Mouse (Mus musculus): ENCODE results near the gene Pnldc1. TPM values are rescaled to one million over a fixed set of nuclear protein-coding genes. Genes with fewer than 3 reads are reported as not detected.
"Not testable (repeated sequence)": the region's sequence is repeated elsewhere in the genome, so short reads cannot be mapped to it uniquely, and the experiment has no call there.

The Pnldc1 gene
- polyA plus RNA-seq, 1 experiment = 2.1 TPM

DNA sequence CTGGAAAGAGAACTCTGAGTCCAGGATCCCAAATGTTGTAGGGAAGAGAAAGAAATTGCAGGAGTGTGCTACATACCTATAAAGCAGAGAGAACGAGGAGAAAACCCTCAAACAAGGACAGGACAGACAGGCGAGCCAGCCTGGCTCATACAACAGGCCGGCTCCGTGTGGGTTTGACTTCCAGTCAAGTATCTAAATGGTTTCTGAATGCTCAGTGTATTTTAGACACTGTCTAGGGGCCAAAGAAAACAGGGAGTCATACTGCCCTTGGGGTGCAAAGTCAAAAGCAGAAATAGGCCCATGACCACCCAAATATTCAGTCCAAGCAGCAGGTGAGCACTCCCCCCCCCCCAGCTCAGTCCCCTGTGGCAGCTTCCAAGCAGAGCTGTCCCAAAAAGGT, 4.2 kb downstream of the Pnldc1 start:
- H3K4me3 ChIP-seq (ENCODE audit: insufficient read depth, low read depth, low read length) = no peak overlapping the region
- no peak for TF ChIP-seq CTCF (conservative IDR thresholded peaks at IDR 0.05; ENCODE audit: insufficient read depth, insufficient read length, low read depth, low read length)
- no peak overlapping the region for H3K27ac ChIP-seq (ENCODE audit: insufficient read depth, low read depth, low read length)
- no peaks in the 10 kb centered on the region; the same call in 1 of the 2 replicates for H3K36me3 ChIP-seq (ENCODE audit: control insufficient read depth, insufficient read depth, low read length)
- 88% methylated on average over 4 of the region's 4 CpGs for WGBS
- no peak for DNase-seq
- H3K27me3 ChIP-seq (replicated peaks; ENCODE audit: control insufficient read depth, insufficient read depth, low read length) = no peaks in the 10 kb centered on the region
- H3K4me1 ChIP-seq (ENCODE audit: control insufficient read depth, insufficient read depth, low read length) = no peaks in the 10 kb centered on the region

DNA sequence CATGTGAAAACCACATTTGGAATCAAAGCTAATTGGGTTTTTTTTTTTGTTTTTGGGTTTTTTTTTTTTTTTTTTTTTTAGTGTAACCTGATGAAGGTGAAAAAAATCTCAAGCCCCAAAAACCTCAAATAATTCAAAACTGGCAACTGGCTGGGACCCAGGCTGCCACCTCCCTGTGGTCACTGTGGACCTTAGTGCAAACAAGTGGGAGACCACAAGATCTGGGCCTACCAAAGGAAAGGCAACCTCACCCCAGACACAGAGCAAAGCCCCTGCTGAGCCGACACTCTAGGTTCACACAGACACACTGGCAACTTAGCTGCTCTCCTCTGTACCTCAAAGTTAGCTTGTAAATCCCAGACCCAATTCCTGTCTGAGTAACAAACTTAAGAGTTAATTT, 5.7 kb downstream of the Pnldc1 start:
- TF ChIP-seq POLR2A (IDR thresholded peaks at IDR 0.05; ENCODE audit: low read depth, low read length) (no peak), CTCF (conservative IDR thresholded peaks at IDR 0.05; ENCODE audit: insufficient read depth, insufficient read length, low read depth, low read length) (no peak)
- DNase-seq = no peak
- H3K4me3 ChIP-seq (ENCODE audit: insufficient read depth, low read depth, low read length) = no peak overlapping the region
- WGBS = 88% methylated on average over 1 of the region's 1 CpGs
- H3K4me1 ChIP-seq (ENCODE audit: control insufficient read depth, insufficient read depth, low read length) = no peaks in the 10 kb centered on the region
- no peaks in the 10 kb centered on the region for H3K27me3 ChIP-seq (replicated peaks; ENCODE audit: control insufficient read depth, insufficient read depth, low read length)
- no peak overlapping the region for H3K27ac ChIP-seq (ENCODE audit: insufficient read depth, low read depth, low read length)
- no peaks in the 10 kb centered on the region; the same call in 1 of the 2 replicates for H3K36me3 ChIP-seq (ENCODE audit: control insufficient read depth, insufficient read depth, low read length)

DNA sequence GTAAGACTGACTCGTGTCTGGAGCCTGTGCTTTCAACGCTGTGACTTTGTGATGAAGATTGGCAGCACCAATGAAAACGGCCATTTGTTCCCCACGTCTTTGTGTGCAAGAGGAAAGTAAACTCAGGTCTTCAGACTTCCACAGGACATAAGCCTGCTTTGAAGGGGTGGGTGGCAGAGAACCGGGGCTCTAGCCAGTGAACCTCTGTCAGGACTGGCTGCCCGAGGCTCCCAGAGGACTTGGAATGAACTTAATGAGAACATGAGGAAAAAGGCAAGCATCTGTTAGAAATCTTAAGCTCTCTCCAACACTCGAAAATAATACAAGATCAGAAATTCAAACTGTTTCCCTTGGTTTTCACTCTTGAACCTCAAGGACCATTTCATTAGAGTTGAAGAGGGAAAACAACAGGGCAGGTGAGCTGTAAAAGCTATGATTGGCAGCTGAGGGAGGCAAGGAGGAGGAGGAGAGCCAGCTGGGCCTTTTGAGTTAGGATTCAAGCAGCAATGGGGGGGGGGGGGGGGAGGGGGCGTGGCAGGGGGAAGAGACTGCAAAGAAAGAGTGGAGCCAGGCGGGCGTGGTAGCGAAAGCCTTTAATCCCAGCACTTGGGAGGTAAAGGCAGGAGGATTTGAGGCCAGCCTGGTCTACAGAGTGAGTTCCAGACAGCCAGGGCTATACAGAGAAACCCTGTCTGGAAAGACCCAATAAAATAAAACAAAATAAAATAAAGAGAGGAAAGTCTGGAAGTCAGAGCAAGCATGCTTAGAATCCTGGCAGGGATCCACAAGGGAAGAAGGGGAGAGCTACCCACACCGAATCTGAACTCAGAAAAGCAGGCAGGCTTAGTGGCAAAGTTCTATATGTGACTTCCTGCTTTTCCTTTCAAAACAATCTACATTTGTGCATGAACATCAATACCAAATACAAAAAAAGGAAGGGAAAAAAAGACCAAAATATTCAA, 6.4 kb downstream of the Pnldc1 start:
- no peak for TF ChIP-seq POLR2A (IDR thresholded peaks at IDR 0.05; ENCODE audit: low read depth, low read length)
- no peak for TF ChIP-seq CTCF (conservative IDR thresholded peaks at IDR 0.05; ENCODE audit: insufficient read depth, insufficient read length, low read depth, low read length)
- Histone ChIP-seq H3K36me3 (ENCODE audit: control insufficient read depth, insufficient read depth, low read length) (no peaks in the 10 kb centered on the region; the same call in 1 of the 2 replicates), H3K4me3 (ENCODE audit: insufficient read depth, low read depth, low read length) (no peak overlapping the region), H3K27me3 (replicated peaks; ENCODE audit: control insufficient read depth, insufficient read depth, low read length) (no peaks in the 10 kb centered on the region), H3K4me1 (ENCODE audit: control insufficient read depth, insufficient read depth, low read length) (no peaks in the 10 kb centered on the region), H3K27ac (ENCODE audit: insufficient read depth, low read depth, low read length) (no peak overlapping the region)
- DNase-seq = no peak
- WGBS = 59% methylated on average over 12 of the region's 12 CpGs

DNA sequence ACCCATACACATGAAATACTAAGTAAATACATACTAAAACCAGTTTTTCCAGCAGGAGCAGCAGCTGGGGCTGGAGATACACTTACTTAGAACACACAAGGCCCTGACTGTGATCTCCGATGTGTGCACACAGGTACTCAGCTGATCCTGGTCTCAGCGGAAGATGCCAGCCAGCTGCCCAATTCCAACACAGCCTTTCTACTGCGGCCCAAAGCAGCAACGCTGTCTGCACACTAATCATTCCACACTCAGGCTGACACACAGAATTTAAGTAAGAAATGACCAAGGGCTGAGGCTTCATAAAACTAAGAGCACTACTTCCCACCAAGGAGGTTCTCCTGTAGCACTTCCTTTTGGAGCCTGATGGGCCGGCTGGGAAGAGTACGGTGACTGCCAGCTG, 7.7 kb downstream of the Pnldc1 start:
- DNase-seq = no peak
- Histone ChIP-seq H3K4me3 (ENCODE audit: insufficient read depth, low read depth, low read length) (no peak overlapping the region), H3K4me1 (ENCODE audit: control insufficient read depth, insufficient read depth, low read length) (no peaks in the 10 kb centered on the region), H3K27me3 (replicated peaks; ENCODE audit: control insufficient read depth, insufficient read depth, low read length) (no peaks in the 10 kb centered on the region), H3K27ac (ENCODE audit: insufficient read depth, low read depth, low read length) (no peak overlapping the region), H3K36me3 (ENCODE audit: control insufficient read depth, insufficient read depth, low read length) (no peaks in the 10 kb centered on the region; the same call in 1 of the 2 replicates)
- WGBS = 95% methylated on average over 6 of the region's 6 CpGs
- no peak for TF ChIP-seq CTCF (conservative IDR thresholded peaks at IDR 0.05; ENCODE audit: insufficient read depth, insufficient read length, low read depth, low read length)
- no peak for TF ChIP-seq POLR2A (IDR thresholded peaks at IDR 0.05; ENCODE audit: low read depth, low read length)

DNA sequence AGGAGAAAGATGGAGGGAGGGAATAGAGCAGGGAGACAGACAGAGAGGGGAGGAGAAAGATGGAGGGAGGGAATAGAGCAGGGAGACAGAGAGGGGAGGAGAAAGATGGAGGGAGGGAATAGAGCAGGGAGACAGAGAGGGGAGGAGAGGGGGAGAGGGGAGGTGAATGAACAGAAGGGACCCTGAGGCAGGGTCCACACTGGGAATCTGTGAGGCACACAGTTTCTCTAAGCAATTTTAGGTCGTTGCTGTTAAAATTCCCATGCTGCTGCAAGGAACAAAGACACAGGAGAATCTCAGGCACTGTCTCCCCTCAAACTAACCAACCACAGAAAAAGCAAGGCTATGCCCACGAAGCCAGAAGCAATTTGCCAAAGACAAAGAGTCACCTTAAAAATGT, 11.4 kb downstream of the Pnldc1 start:
- H3K27me3 ChIP-seq (replicated peaks; ENCODE audit: control insufficient read depth, insufficient read depth, low read length); H3K36me3 ChIP-seq (ENCODE audit: control insufficient read depth, insufficient read depth, low read length); H3K4me1 ChIP-seq (ENCODE audit: control insufficient read depth, insufficient read depth, low read length); DNase-seq; H3K4me3 ChIP-seq (ENCODE audit: insufficient read depth, low read depth, low read length); H3K27ac ChIP-seq (ENCODE audit: insufficient read depth, low read depth, low read length): not testable (repeated sequence)
- WGBS = 46% methylated on average over 2 of the region's 2 CpGs

DNA sequence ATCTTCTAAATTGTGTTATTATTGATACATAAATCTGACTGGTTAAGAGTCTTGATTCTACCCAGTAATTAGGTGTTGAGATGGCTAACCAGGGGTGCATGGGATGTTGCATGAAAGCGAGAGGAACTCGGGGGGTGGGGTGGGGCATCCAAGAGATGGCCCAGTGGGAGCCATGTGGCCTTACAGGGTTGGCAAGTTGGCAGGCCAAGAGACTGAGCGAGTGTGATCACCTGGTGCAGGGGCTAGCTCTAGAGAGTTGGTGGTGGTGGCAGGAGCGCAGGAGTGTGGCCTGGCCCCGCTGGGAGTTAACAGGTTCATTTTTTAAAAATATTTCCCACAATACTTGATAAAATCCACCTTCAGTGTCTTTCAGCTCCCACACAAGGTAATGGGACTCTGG, 12.4 kb downstream of the Pnldc1 start:
- Histone ChIP-seq H3K4me3 (ENCODE audit: insufficient read depth, low read depth, low read length) (no peak overlapping the region), H3K36me3 (ENCODE audit: control insufficient read depth, insufficient read depth, low read length) (no peaks in the 10 kb centered on the region; the same call in 1 of the 2 replicates), H3K27ac (ENCODE audit: insufficient read depth, low read depth, low read length) (no peak overlapping the region), H3K4me1 (ENCODE audit: control insufficient read depth, insufficient read depth, low read length) (no peaks in the 10 kb centered on the region), H3K27me3 (replicated peaks; ENCODE audit: control insufficient read depth, insufficient read depth, low read length) (no peaks in the 10 kb centered on the region)
- WGBS = 91% methylated on average over 5 of the region's 5 CpGs
- no peak for DNase-seq
- TF ChIP-seq CTCF (conservative IDR thresholded peaks at IDR 0.05; ENCODE audit: insufficient read depth, insufficient read length, low read depth, low read length) (no peak), POLR2A (IDR thresholded peaks at IDR 0.05; ENCODE audit: low read depth, low read length) (no peak)

DNA sequence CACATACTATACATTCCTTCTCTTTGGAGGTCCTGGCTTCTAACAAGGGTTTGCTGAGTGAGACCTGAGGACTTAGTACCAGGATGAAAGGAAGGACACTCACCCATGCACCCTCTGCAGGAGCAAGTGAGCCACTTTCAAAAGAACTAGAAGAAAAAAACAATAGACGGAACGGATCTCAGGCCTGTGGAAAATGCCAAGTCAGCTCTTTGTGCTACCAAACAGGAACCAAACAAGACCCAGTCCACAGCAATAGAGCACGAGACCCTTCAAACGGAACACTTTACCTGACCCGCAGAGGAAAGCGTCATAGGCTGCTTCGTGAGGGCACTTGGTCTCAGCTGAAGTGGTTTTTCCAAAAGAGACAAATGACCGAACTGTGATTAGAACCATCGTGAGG, 18.0 kb downstream of the Pnldc1 start:
- no peaks in the 10 kb centered on the region for H3K4me1 ChIP-seq (ENCODE audit: control insufficient read depth, insufficient read depth, low read length)
- no peaks in the 10 kb centered on the region for H3K36me3 ChIP-seq (ENCODE audit: control insufficient read depth, insufficient read depth, low read length)
- no peak overlapping the region for H3K27ac ChIP-seq (ENCODE audit: insufficient read depth, low read depth, low read length)
- no peak overlapping the region for H3K4me3 ChIP-seq (ENCODE audit: insufficient read depth, low read depth, low read length)
- TF ChIP-seq POLR2A (IDR thresholded peaks at IDR 0.05; ENCODE audit: low read depth, low read length) (no peak), CTCF (conservative IDR thresholded peaks at IDR 0.05; ENCODE audit: insufficient read depth, insufficient read length, low read depth, low read length) (no peak)
- no peaks in the 10 kb centered on the region for H3K27me3 ChIP-seq (replicated peaks; ENCODE audit: control insufficient read depth, insufficient read depth, low read length)
- 89% methylated on average over 9 of the region's 9 CpGs for WGBS
- DNase-seq = no peak
